Mouse (Mus musculus) thymus, postnatal 4 days (tissue): ENCODE measurements at regions not wholly inside any gene's neighbourhood (a gene's known extent, or its start where the extent isn't known, plus 50 kb on each side); places are given as distances from the start of the nearest gene placed in this dataset.

Experiments
- DNase-seq: peaks from one replicate; pipeline ENCODE4 v3.0.0; 2021

- no peak for DNase-seq
Measured at GRCm38 (mm10) chr2:138123331-138123730, 133.0 kb upstream of the Btbd3 start.

GRCm38 (mm10) chr2:138120868-138121267, 135.5 kb upstream of the Btbd3 start:
- no peak for DNase-seq

- DNase-seq = no peak
Measured at GRCm38 (mm10) chr2:138120131-138120530, 136.2 kb upstream of the Btbd3 start.

GRCm38 (mm10) chr2:138099777-138100176, 156.6 kb upstream of the Btbd3 start:
- DNase-seq = no peak

GRCm38 (mm10) chr2:138085390-138085789, 171.0 kb upstream of the Btbd3 start:
- no peak for DNase-seq

GRCm38 (mm10) chr2:138084564-138085283, 171.6 kb upstream of the Btbd3 start:
- no peak for DNase-seq

GRCm38 (mm10) chr2:138074020-138074613, 182.2 kb upstream of the Btbd3 start:
- DNase-seq = no peak

- no peak for DNase-seq
Measured at GRCm38 (mm10) chr2:138072165-138072728, 184.1 kb upstream of the Btbd3 start.

- DNase-seq = no peak
Measured at GRCm38 (mm10) chr2:138053081-138053480, 203.3 kb upstream of the Btbd3 start.

GRCm38 (mm10) chr2:138048341-138048740, 208.0 kb upstream of the Btbd3 start:
- DNase-seq = no peak

- no peak for DNase-seq
Measured at GRCm38 (mm10) chr2:138047781-138048201, 208.6 kb upstream of the Btbd3 start.

- DNase-seq = no peak
Measured at GRCm38 (mm10) chr2:138047361-138047760, 209.0 kb upstream of the Btbd3 start.

GRCm38 (mm10) chr2:138046918-138047317, 209.4 kb upstream of the Btbd3 start:
- DNase-seq = no peak

GRCm38 (mm10) chr2:138045933-138046642, 210.3 kb upstream of the Btbd3 start:
- DNase-seq = no peak

- DNase-seq = no peak
Measured at GRCm38 (mm10) chr2:138040706-138041105, 215.7 kb upstream of the Btbd3 start.

GRCm38 (mm10) chr2:138040302-138040701, 216.1 kb upstream of the Btbd3 start:
- no peak for DNase-seq

GRCm38 (mm10) chr2:138034123-138034736, 222.1 kb upstream of the Btbd3 start:
- DNase-seq = no peak

GRCm38 (mm10) chr2:138033379-138034122, 222.8 kb upstream of the Btbd3 start:
- DNase-seq = peak; percentile 81

GRCm38 (mm10) chr2:138027411-138027810, 229.0 kb upstream of the Btbd3 start:
- no peak for DNase-seq

- no peak for DNase-seq
Measured at GRCm38 (mm10) chr2:138023558-138023957, 232.8 kb upstream of the Btbd3 start.

- no peak for DNase-seq
Measured at GRCm38 (mm10) chr2:137981766-137982165, 274.6 kb upstream of the Btbd3 start.

- no peak for DNase-seq
Measured at GRCm38 (mm10) chr2:137977767-137978166, 278.6 kb upstream of the Btbd3 start.
